8 mouse cellular contexts compared by ENCODE assay signal in genomic region chr10:80304862-80305261, GRCm38 (mm10). TPM values are rescaled to one million over a fixed set of nuclear protein-coding genes. Genes with fewer than 3 reads are reported as not detected.
A peak's percentile ranks its signal among the peaks of the same experiment; 100 is the strongest.
DNase-seq lines count a peak whose midpoint lies in the region; ATAC-seq lines count a peak whose summit lies in the region.

No protein-coding gene starts in this region.

- H3K36me3 ChIP-seq in hindbrain, embryonic 10.5 days = peaks cover 74% of the 10 kb centered on the region
- H3K36me3 ChIP-seq in liver, embryonic 11.5 days (ENCODE audit: control insufficient read depth, insufficient read depth, low read length) = no peaks in the 10 kb centered on the region
- peaks cover 71% of the 10 kb centered on the region for H3K36me3 ChIP-seq in neural tube, embryonic 12.5 days

- H3K9ac ChIP-seq in liver, embryonic 11.5 days (ENCODE audit: low read depth, low read length) = no peak overlapping the region
- H3K9ac ChIP-seq in neural tube, embryonic 12.5 days = 0 out of 2 replicates have a peak overlapping the region, but pooled peaks have one; percentile 6

- DNase-seq in thymus, postnatal 0 days (ENCODE audit: low spot score) = peak; percentile 54
- DNase-seq in thymus, adult 18-20 months = no peak
- no peak for DNase-seq in hindbrain, embryonic 10.5 days (ENCODE audit: low spot score)
- peak; percentile 74 for DNase-seq in liver, embryonic 11.5 days (ENCODE audit: low spot score)
- DNase-seq in left cerebral cortex, postnatal 4 days = no peak
- no peak for DNase-seq in frontal cortex, adult 2 months (ENCODE audit: extremely low spot score in 1 of 2, low spot score in 1 of 2)
- no peak for DNase-seq in heart, postnatal 4 days

- no peaks in the 10 kb centered on the region for H3K9me3 ChIP-seq in hindbrain, embryonic 10.5 days
- H3K9me3 ChIP-seq in liver, embryonic 11.5 days (ENCODE audit: control insufficient read depth, low read length) = no peaks in the 10 kb centered on the region
- no peaks in the 10 kb centered on the region for H3K9me3 ChIP-seq in neural tube, embryonic 12.5 days

- ATAC-seq in liver, embryonic 11.5 days (replicated peaks; ENCODE audit: low FRiP score) = peak; percentile 74
- no peak for ATAC-seq in neural tube, embryonic 12.5 days (ENCODE audit: low FRiP score, low read depth)

- no peak overlapping the region for H3K27ac ChIP-seq in hindbrain, embryonic 10.5 days
- no peak overlapping the region for H3K27ac ChIP-seq in liver, embryonic 11.5 days (ENCODE audit: low read depth, low read length)
- no peak overlapping the region for H3K27ac ChIP-seq in neural tube, embryonic 12.5 days

- WGBS in hindbrain, embryonic 10.5 days = 18% methylated on average over 25 of the region's 25 CpGs
- WGBS in liver, embryonic 11.5 days = 6% methylated on average over 25 of the region's 25 CpGs
- 16% methylated on average over 25 of the region's 25 CpGs for WGBS in neural tube, embryonic 12.5 days

- intact Hi-C loops in left cerebral cortex, postnatal 4 days (cut with DNase I) = no loop called here

- H3K4me3 ChIP-seq in hindbrain, embryonic 10.5 days = peak overlapping the region; percentile 29
- H3K4me3 ChIP-seq in liver, embryonic 11.5 days (ENCODE audit: low read depth, low read length) = peak overlapping the region; percentile 37
- H3K4me3 ChIP-seq in neural tube, embryonic 12.5 days = no peak overlapping the region

- peaks cover 40% of the 10 kb centered on the region for H3K4me1 ChIP-seq in hindbrain, embryonic 10.5 days (replicated peaks)
- H3K4me1 ChIP-seq in liver, embryonic 11.5 days (replicated peaks; ENCODE audit: control insufficient read depth, insufficient read depth, low read length) = peaks cover 3% of the 10 kb centered on the region; the same call in 1 of the 2 replicates
- peaks cover 35% of the 10 kb centered on the region for H3K4me1 ChIP-seq in neural tube, embryonic 12.5 days

- peak overlapping the region; percentile 70 for H3K4me2 ChIP-seq in liver, embryonic 11.5 days
- H3K4me2 ChIP-seq in neural tube, embryonic 12.5 days (replicated peaks) = peak overlapping the region; percentile 42

- H3K27me3 ChIP-seq in hindbrain, embryonic 10.5 days (ENCODE audit: insufficient read depth, poor library complexity, severe bottlenecking) = peaks cover 81% of the 10 kb centered on the region
- peaks cover 77% of the 10 kb centered on the region for H3K27me3 ChIP-seq in liver, embryonic 11.5 days (replicated peaks; ENCODE audit: control insufficient read depth, insufficient read depth, low read length)
- H3K27me3 ChIP-seq in neural tube, embryonic 12.5 days (replicated peaks) = peaks cover 16% of the 10 kb centered on the region

RNA-seq across cellular contexts. Expression of gene Apc2, which starts 9.1 kb away (rescaled TPM):
- 0.10 and 0.24 TPM in 2 replicates for polyA plus RNA-seq in thymus, postnatal 0 days (2015; fragmentation: Nextera tagmentation; extraction: Ambion mirVana)
- 30.4 and 86.1 TPM in 2 replicates for polyA plus RNA-seq in hindbrain, embryonic 10.5 days (2016; fragmentation: Nextera tagmentation; extraction: Ambion mirVana)
- 0.30 and 0.45 TPM in 2 replicates for polyA plus RNA-seq in liver, embryonic 11.5 days (2014; fragmentation: Nextera tagmentation; extraction: Ambion mirVana)
- polyA plus RNA-seq in neural tube, embryonic 12.5 days (2016; fragmentation: Nextera tagmentation; extraction: Ambion mirVana) = 160 and 175 TPM in 2 replicates
- total RNA-seq in left cerebral cortex, postnatal 4 days (2021) = 100 to 1,000 TPM; 398 to 400 TPM
- polyA plus RNA-seq in frontal cortex, adult 2 months (2012; rRNA removed) = 46.2 and 52.2 TPM in 2 replicates
- total RNA-seq in heart, postnatal 4 days (2021) = 1 to 10 TPM; 6.0 to 6.2 TPM

RNA-seq across cellular contexts. Expression of gene Rps15, which starts 12.6 kb away (rescaled TPM):
- polyA plus RNA-seq in thymus, postnatal 0 days (2015; fragmentation: Nextera tagmentation; extraction: Ambion mirVana) = 1,158 and 1,206 TPM in 2 replicates
- 971 and 1,039 TPM in 2 replicates for polyA plus RNA-seq in hindbrain, embryonic 10.5 days (2016; fragmentation: Nextera tagmentation; extraction: Ambion mirVana)
- 1,270 and 1,408 TPM in 2 replicates for polyA plus RNA-seq in liver, embryonic 11.5 days (2014; fragmentation: Nextera tagmentation; extraction: Ambion mirVana)
- polyA plus RNA-seq in neural tube, embryonic 12.5 days (2016; fragmentation: Nextera tagmentation; extraction: Ambion mirVana) = 643 and 654 TPM in 2 replicates
- total RNA-seq in left cerebral cortex, postnatal 4 days (2021) = 100 to 1,000 TPM; 873 to 899 TPM
- 2,217 and 2,507 TPM in 2 replicates for polyA plus RNA-seq in frontal cortex, adult 2 months (2012; rRNA removed)
- 1,000 to 10,000 TPM in 1 of 2 experiments, 100 to 1,000 TPM in 1; 949 to 1,003 TPM for total RNA-seq in heart, postnatal 4 days (2021)

RNA-seq across cellular contexts. Expression of gene 2310011J03Rik, which starts 15.5 kb away (rescaled TPM):
- polyA plus RNA-seq in thymus, postnatal 0 days (2015; fragmentation: Nextera tagmentation; extraction: Ambion mirVana) = 72.7 and 81.1 TPM in 2 replicates
- polyA plus RNA-seq in hindbrain, embryonic 10.5 days (2016; fragmentation: Nextera tagmentation; extraction: Ambion mirVana) = 55.6 and 60.9 TPM in 2 replicates
- polyA plus RNA-seq in liver, embryonic 11.5 days (2014; fragmentation: Nextera tagmentation; extraction: Ambion mirVana) = 46.2 and 47.8 TPM in 2 replicates
- polyA plus RNA-seq in neural tube, embryonic 12.5 days (2016; fragmentation: Nextera tagmentation; extraction: Ambion mirVana) = 37.7 and 41.1 TPM in 2 replicates
- total RNA-seq in left cerebral cortex, postnatal 4 days (2021) = 10 to 100 TPM; 13.6 to 14.2 TPM
- 41.6 and 44.3 TPM in 2 replicates for polyA plus RNA-seq in frontal cortex, adult 2 months (2012; rRNA removed)
- 10 to 100 TPM; 16.9 TPM for total RNA-seq in heart, postnatal 4 days (2021)

RNA-seq across cellular contexts. Expression of gene Pcsk4, which starts 24.4 kb away (rescaled TPM):
- 4.4 and 4.6 TPM in 2 replicates for polyA plus RNA-seq in thymus, postnatal 0 days (2015; fragmentation: Nextera tagmentation; extraction: Ambion mirVana)
- 3.3 and 3.9 TPM in 2 replicates for polyA plus RNA-seq in hindbrain, embryonic 10.5 days (2016; fragmentation: Nextera tagmentation; extraction: Ambion mirVana)
- 12.6 and 12.8 TPM in 2 replicates for polyA plus RNA-seq in liver, embryonic 11.5 days (2014; fragmentation: Nextera tagmentation; extraction: Ambion mirVana)
- polyA plus RNA-seq in neural tube, embryonic 12.5 days (2016; fragmentation: Nextera tagmentation; extraction: Ambion mirVana) = 2.2 and 2.3 TPM in 2 replicates
- 10 to 100 TPM in 1 of 2 experiments, 1 to 10 TPM in 1; 8.1 to 10.5 TPM for total RNA-seq in left cerebral cortex, postnatal 4 days (2021)
- polyA plus RNA-seq in frontal cortex, adult 2 months (2012; rRNA removed) = 9.4 TPM in 2 replicates
- 1 to 10 TPM; 1.3 to 2.0 TPM for total RNA-seq in heart, postnatal 4 days (2021)

RNA-seq across cellular contexts. Expression of gene Reep6, which starts 24.9 kb away (rescaled TPM):
- polyA plus RNA-seq in thymus, postnatal 0 days (2015; fragmentation: Nextera tagmentation; extraction: Ambion mirVana) = 0.26 and 0.30 TPM in 2 replicates
- 7.2 and 11.2 TPM in 2 replicates for polyA plus RNA-seq in hindbrain, embryonic 10.5 days (2016; fragmentation: Nextera tagmentation; extraction: Ambion mirVana)
- 74.3 and 76.1 TPM in 2 replicates for polyA plus RNA-seq in liver, embryonic 11.5 days (2014; fragmentation: Nextera tagmentation; extraction: Ambion mirVana)
- polyA plus RNA-seq in neural tube, embryonic 12.5 days (2016; fragmentation: Nextera tagmentation; extraction: Ambion mirVana) = 3.4 and 3.6 TPM in 2 replicates
- 10 to 100 TPM; 13.3 to 14.8 TPM for total RNA-seq in left cerebral cortex, postnatal 4 days (2021)
- 4.9 and 6.0 TPM in 2 replicates for polyA plus RNA-seq in frontal cortex, adult 2 months (2012; rRNA removed)
- 1 to 10 TPM; 1.6 to 1.8 TPM for total RNA-seq in heart, postnatal 4 days (2021)

Comparison
In these comparisons a context has a peak if more than half of its experiments do, and no peak if none do; other contexts are left out.
1. DNase-seq: peak in thymus, postnatal 0 days (single experiment) and liver, embryonic 11.5 days (single experiment); none in thymus, adult 18-20 months (0 of 2), hindbrain, embryonic 10.5 days (single experiment), left cerebral cortex, postnatal 4 days (single experiment), frontal cortex, adult 2 months (0 of 2) and heart, postnatal 4 days (single experiment).
2. RNA of gene Apc2, which starts 9.1 kb away (polyA plus RNA-seq): 160 to 175 TPM in neural tube, embryonic 12.5 days, 30.4 to 86.1 TPM in hindbrain, embryonic 10.5 days and 46.2 to 52.2 TPM in frontal cortex, adult 2 months; 0.30 to 0.45 TPM in liver, embryonic 11.5 days and 0.10 to 0.24 TPM in thymus, postnatal 0 days; every median in the first group is over 10 times any median in the second.